Mouse (Mus musculus): ENCODE results near the gene Ntm. TPM values are rescaled to one million over a fixed set of nuclear protein-coding genes. Genes with fewer than 3 reads are reported as not detected.

Ntm gene
- total and polyA plus RNA-seq, 2 experiments from 2014 or later, result 162 to 235 TPM

- peaks cover 7% of the 10 kb centered on the region; the same call in 1 of the 2 replicates for H3K4me1 ChIP-seq (ENCODE audit: insufficient read depth)
- no peak overlapping the region for H3K4me3 ChIP-seq (ENCODE audit: low read depth, low read length)
- ATAC-seq, result peak; percentile 70
- TF ChIP-seq CTCF (IDR thresholded peaks at IDR 0.05; ENCODE audit: low read depth), result no peak
- no peaks in the 10 kb centered on the region for H3K36me3 ChIP-seq (ENCODE audit: insufficient read depth)
- no peak overlapping the region for H3K4me2 ChIP-seq (ENCODE audit: low read depth)
- no peaks in the 10 kb centered on the region for H3K27me3 ChIP-seq (ENCODE audit: insufficient read depth, low read length)
- 36% methylated on average over 11 of the region's 11 CpGs for WGBS
- H3K27ac ChIP-seq (ENCODE audit: low read depth, low read length), result peak overlapping the region; percentile 3; the same call in 1 of the 2 replicates
- no peaks in the 10 kb centered on the region for H3K9me3 ChIP-seq (ENCODE audit: low read length)
- H3K9ac ChIP-seq, result no peak overlapping the region
- peak; percentile 64 for DNase-seq
Observed at GRCm38 (mm10) chr9:29942183-29942952, 20.6 kb downstream of the Ntm start.

GRCm38 (mm10) chr9:29939517-29940034, 23.4 kb downstream of the Ntm start:
- H3K27me3 ChIP-seq (ENCODE audit: insufficient read depth, low read length), result no peaks in the 10 kb centered on the region
- H3K4me2 ChIP-seq (ENCODE audit: low read depth), result no peak overlapping the region
- peaks cover 7% of the 10 kb centered on the region; the same call in 1 of the 2 replicates for H3K4me1 ChIP-seq (ENCODE audit: insufficient read depth)
- TF ChIP-seq CTCF (IDR thresholded peaks at IDR 0.05; ENCODE audit: low read depth), result no peak
- ATAC-seq (no peak), DNase-seq (no peak)
- no peak overlapping the region for H3K9ac ChIP-seq
- H3K36me3 ChIP-seq (ENCODE audit: insufficient read depth), result no peaks in the 10 kb centered on the region
- 22% methylated on average over 16 of the region's 16 CpGs for WGBS
- H3K4me3 ChIP-seq (ENCODE audit: low read depth, low read length), result no peak overlapping the region
- no peaks in the 10 kb centered on the region for H3K9me3 ChIP-seq (ENCODE audit: low read length)
- H3K27ac ChIP-seq (ENCODE audit: low read depth, low read length), result no peak overlapping the region

- TF ChIP-seq CTCF (IDR thresholded peaks at IDR 0.05; ENCODE audit: low read depth), result no peak
- H3K36me3 ChIP-seq (ENCODE audit: insufficient read depth), result no peaks in the 10 kb centered on the region
- H3K4me2 ChIP-seq (ENCODE audit: low read depth), result no peak overlapping the region
- 76% methylated on average over 4 of the region's 4 CpGs for WGBS
- no peak for ATAC-seq
- DNase-seq, result no peak
- H3K9me3 ChIP-seq (ENCODE audit: low read length), result no peaks in the 10 kb centered on the region
- H3K9ac ChIP-seq, result no peak overlapping the region
- H3K4me3 ChIP-seq (ENCODE audit: low read depth, low read length), result no peak overlapping the region
- no peaks in the 10 kb centered on the region for H3K27me3 ChIP-seq (ENCODE audit: insufficient read depth, low read length)
- no peaks in the 10 kb centered on the region; the same call in 1 of the 2 replicates for H3K4me1 ChIP-seq (ENCODE audit: insufficient read depth)
- no peak overlapping the region for H3K27ac ChIP-seq (ENCODE audit: low read depth, low read length)
Observed at GRCm38 (mm10) chr9:29928796-29929195, 34.1 kb downstream of the Ntm start.

GRCm38 (mm10) chr9:29925382-29925781, 37.6 kb downstream of the Ntm start:
- Histone ChIP-seq H3K27ac (ENCODE audit: low read depth, low read length) (no peak overlapping the region), H3K27me3 (ENCODE audit: insufficient read depth, low read length) (no peaks in the 10 kb centered on the region), H3K9me3 (ENCODE audit: low read length) (no peaks in the 10 kb centered on the region), H3K36me3 (ENCODE audit: insufficient read depth) (no peaks in the 10 kb centered on the region), H3K4me3 (ENCODE audit: low read depth, low read length) (no peak overlapping the region), H3K4me2 (ENCODE audit: low read depth) (no peak overlapping the region), H3K9ac (no peak overlapping the region), H3K4me1 (ENCODE audit: insufficient read depth) (no peaks in the 10 kb centered on the region; the same call in 1 of the 2 replicates)
- no peak for DNase-seq
- no peak for TF ChIP-seq CTCF (IDR thresholded peaks at IDR 0.05; ENCODE audit: low read depth)
- no peak for ATAC-seq
- WGBS, result 53% methylated on average over 3 of the region's 3 CpGs

- Histone ChIP-seq H3K9me3 (ENCODE audit: low read length) (no peaks in the 10 kb centered on the region), H3K4me2 (ENCODE audit: low read depth) (no peak overlapping the region), H3K27ac (ENCODE audit: low read depth, low read length) (no peak overlapping the region), H3K4me3 (ENCODE audit: low read depth, low read length) (no peak overlapping the region), H3K36me3 (ENCODE audit: insufficient read depth) (no peaks in the 10 kb centered on the region), H3K27me3 (ENCODE audit: insufficient read depth, low read length) (no peaks in the 10 kb centered on the region), H3K9ac (no peak overlapping the region), H3K4me1 (ENCODE audit: insufficient read depth) (no peaks in the 10 kb centered on the region)
- ATAC-seq, result no peak
- WGBS, result 61% methylated on average over 9 of the region's 9 CpGs
- no peak for TF ChIP-seq CTCF (IDR thresholded peaks at IDR 0.05; ENCODE audit: low read depth)
- no peak for DNase-seq
Observed at GRCm38 (mm10) chr9:29898406-29899054, 64.4 kb downstream of the Ntm start.

GRCm38 (mm10) chr9:29897448-29897847, 65.5 kb downstream of the Ntm start:
- Histone ChIP-seq H3K4me1 (ENCODE audit: insufficient read depth) (no peaks in the 10 kb centered on the region), H3K27me3 (ENCODE audit: insufficient read depth, low read length) (no peaks in the 10 kb centered on the region), H3K4me3 (ENCODE audit: low read depth, low read length) (no peak overlapping the region), H3K9me3 (ENCODE audit: low read length) (no peaks in the 10 kb centered on the region), H3K4me2 (ENCODE audit: low read depth) (no peak overlapping the region), H3K27ac (ENCODE audit: low read depth, low read length) (no peak overlapping the region), H3K36me3 (ENCODE audit: insufficient read depth) (no peaks in the 10 kb centered on the region), H3K9ac (no peak overlapping the region)
- WGBS, result 69% methylated on average over 4 of the region's 4 CpGs
- DNase-seq, result no peak
- TF ChIP-seq CTCF (IDR thresholded peaks at IDR 0.05; ENCODE audit: low read depth), result no peak
- no peak for ATAC-seq

GRCm38 (mm10) chr9:29892792-29893191, 70.1 kb downstream of the Ntm start:
- Histone ChIP-seq H3K27ac (ENCODE audit: low read depth, low read length) (peak overlapping the region; percentile 10; the same call in 1 of the 2 replicates), H3K9ac (no peak overlapping the region), H3K36me3 (ENCODE audit: insufficient read depth) (no peaks in the 10 kb centered on the region), H3K4me2 (ENCODE audit: low read depth) (no peak overlapping the region), H3K9me3 (ENCODE audit: low read length) (no peaks in the 10 kb centered on the region), H3K27me3 (ENCODE audit: insufficient read depth, low read length) (no peaks in the 10 kb centered on the region), H3K4me1 (ENCODE audit: insufficient read depth) (no peaks in the 10 kb centered on the region), H3K4me3 (ENCODE audit: low read depth, low read length) (no peak overlapping the region)
- WGBS, result 74% methylated on average over 5 of the region's 5 CpGs
- no peak for TF ChIP-seq CTCF (IDR thresholded peaks at IDR 0.05; ENCODE audit: low read depth)
- ATAC-seq, result peak; percentile 81
- DNase-seq, result peak; percentile 37
